Mouse (Mus musculus) myocyte (in vitro differentiated cells): Measurements from ENCODE around the gene Tagln.

Experiments used
- POLR2A ChIP-seq: IDR thresholded peaks from one replicate; pipeline ENCODE4 v1.6.1; 2011; ENCODE audit warnings: low read depth, mild to moderate bottlenecking, control low read depth, moderate library complexity; ENCODE audit not compliant: insufficient read length
- USF1 ChIP-seq: IDR thresholded peaks from one replicate; pipeline ENCODE4 v1.6.1; 2011; ENCODE audit warnings: low read depth, mild to moderate bottlenecking, control low read depth, moderate library complexity

- no peak for TF ChIP-seq POLR2A
- no peak for TF ChIP-seq USF1
Observed at GRCm38 (mm10) chr9:45915659-45916058, 20.2 kb downstream of the Tagln start.
